Mouse (Mus musculus) brown adipose tissue, adult 24 weeks (tissue): ENCODE measurements around the gene Klhdc9. TPM values are rescaled to one million over a fixed set of nuclear protein-coding genes. Genes with fewer than 3 reads are reported as not detected.

Source experiments
- H3K27ac ChIP-seq: fragments of 200-500 bp; replicated peaks from 2 replicates; pipeline ENCODE4 v1.5.1; 2012; ENCODE audit warnings: low read depth, mild to moderate bottlenecking, low read length
- H3K4me1 ChIP-seq: fragments of 200-500 bp; 2 replicates; pipeline ENCODE4 v1.6.1; 2012; ENCODE audit warnings: low read length, mixed read lengths; ENCODE audit not compliant: control insufficient read depth, insufficient read depth, insufficient read length
- H3K4me3 ChIP-seq: fragments of 200-500 bp; 2 replicates; pipeline ENCODE4 v1.5.1; 2012; ENCODE audit warnings: low read depth, mild to moderate bottlenecking, low read length, moderate library complexity; ENCODE audit not compliant: insufficient read depth
- polyA plus RNA-seq: library from polyadenylated mRNA; stranded (reverse); fragments of >200 nt; gene quantifications from 2 replicates; pipeline ENCODE4 v1.2.4, GENCODE M21; 2012; ENCODE audit not compliant: missing spikeins, insufficient read depth, insufficient read length

Gene Klhdc9
- not detected in 2 replicates for polyA plus RNA-seq

GRCm38 (mm10) chr1:171360656-171361055 lies at the start of gene Klhdc9:
TSS of gene Klhdc9 (minus strand) at chr1:171360798.
- Histone ChIP-seq H3K4me3 (peak within 1 kb of the TSS; percentile 55), H3K4me1 (no peaks in the 10 kb centered on the region; the same call in 1 of the 2 replicates), H3K27ac (no peak within 1 kb of the TSS)

- Histone ChIP-seq H3K4me1 (peaks cover 7% of the 10 kb centered on the region; the same call in 1 of the 2 replicates), H3K27ac (no peak overlapping the region), H3K4me3 (no peak overlapping the region)
Measured at GRCm38 (mm10) chr1:171410231-171410630, 49.6 kb upstream of the Klhdc9 start.

DNA sequence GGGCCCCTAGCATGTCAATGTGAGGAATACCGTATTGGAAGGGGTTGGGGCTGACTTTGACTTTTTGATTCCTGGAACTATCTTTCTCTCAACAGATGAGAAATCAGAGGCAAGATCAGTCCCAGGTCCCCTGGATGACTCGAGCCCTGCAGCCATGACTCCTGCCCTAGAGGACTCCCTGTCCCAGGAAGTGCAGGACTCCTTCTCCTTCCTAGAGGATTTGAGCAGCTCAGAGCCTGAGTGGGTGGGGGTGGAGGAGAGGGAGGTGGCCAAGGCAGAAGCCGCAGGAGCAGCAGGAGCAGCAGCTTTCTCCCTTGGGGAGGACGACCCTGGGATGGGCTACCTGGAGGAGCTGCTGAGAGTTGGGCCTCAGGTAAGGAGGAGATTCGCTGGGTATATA lies 46.7 kb upstream of the Klhdc9 start:
- Histone ChIP-seq H3K4me3 (no peak overlapping the region), H3K27ac (no peak overlapping the region), H3K4me1 (no peaks in the 10 kb centered on the region)

GRCm38 (mm10) chr1:171402991-171403390 lies 42.4 kb upstream of the Klhdc9 start:
- no peaks in the 10 kb centered on the region for H3K4me1 ChIP-seq
- H3K27ac ChIP-seq, result no peak overlapping the region
- no peak overlapping the region for H3K4me3 ChIP-seq

DNA sequence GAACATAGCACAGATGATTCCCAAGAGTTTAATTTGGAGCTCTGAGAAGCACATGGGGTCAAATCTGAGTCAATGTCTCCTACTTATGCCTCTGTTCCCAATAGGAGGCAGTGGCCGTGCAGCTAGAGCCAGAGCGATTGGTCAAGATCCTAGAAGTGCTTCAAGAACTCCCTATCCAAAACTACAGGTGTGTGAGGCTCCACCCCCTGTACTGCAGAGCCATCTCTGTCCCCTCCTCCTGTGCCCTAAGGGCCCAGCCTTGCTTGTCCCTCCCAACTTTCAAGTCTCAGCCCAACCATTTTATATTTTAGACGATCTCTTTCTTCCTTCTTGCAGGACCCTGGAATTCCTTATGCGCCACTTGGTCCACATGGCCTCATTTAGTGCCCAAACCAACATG lies 41.2 kb upstream of the Klhdc9 start:
- Histone ChIP-seq H3K4me1 (no peaks in the 10 kb centered on the region), H3K4me3 (no peak overlapping the region), H3K27ac (no peak overlapping the region)

GRCm38 (mm10) chr1:171390101-171390500 lies 29.5 kb upstream of the Klhdc9 start:
- Histone ChIP-seq H3K4me1 (no peaks in the 10 kb centered on the region), H3K4me3 (peak overlapping the region; percentile 62), H3K27ac (peak overlapping the region; percentile 94)

- no peaks in the 10 kb centered on the region for H3K4me1 ChIP-seq
- peak within 1 kb of the TSS; percentile 94 for H3K27ac ChIP-seq
- H3K4me3 ChIP-seq, result peak within 1 kb of the TSS; percentile 62
Measured at GRCm38 (mm10) chr1:171388376-171389102, 27.9 kb upstream of the Klhdc9 start, which contains the start of gene Arhgap30. TSS of gene Arhgap30 (plus strand) at chr1:171388954.

DNA sequence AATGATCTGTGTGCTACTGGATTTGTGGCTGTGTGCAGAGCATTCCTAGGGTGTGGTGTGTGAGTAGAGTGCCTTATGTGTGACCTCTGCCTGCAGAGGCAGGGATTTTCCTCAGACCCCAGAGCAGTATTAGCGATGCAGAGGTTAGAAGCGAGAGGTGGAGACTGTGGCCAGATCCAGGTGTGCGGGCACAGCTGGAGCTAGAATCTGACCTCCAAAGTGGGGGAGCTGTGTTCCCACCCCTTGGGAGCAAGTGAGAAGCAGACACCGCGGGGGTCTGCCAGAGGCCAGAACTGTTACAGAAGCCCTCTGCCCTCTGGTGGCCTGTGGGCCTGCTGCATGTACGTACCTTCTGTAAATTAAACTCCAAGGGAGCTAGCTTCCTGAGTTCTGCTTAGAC lies 26.5 kb upstream of the Klhdc9 start:
- no peak overlapping the region for H3K4me3 ChIP-seq

GRCm38 (mm10) chr1:171385171-171385570 lies 24.6 kb upstream of the Klhdc9 start:
- Histone ChIP-seq H3K4me1 (0 out of 2 replicates have a peak, but pooled peaks cover 1% of the 10 kb centered on the region), H3K27ac (no peak overlapping the region), H3K4me3 (no peak overlapping the region)

More for the DNA sequence above, 26.5 kb upstream of the Klhdc9 start:
- H3K4me1 ChIP-seq, result no peaks in the 10 kb centered on the region
- no peak overlapping the region for H3K27ac ChIP-seq

DNA sequence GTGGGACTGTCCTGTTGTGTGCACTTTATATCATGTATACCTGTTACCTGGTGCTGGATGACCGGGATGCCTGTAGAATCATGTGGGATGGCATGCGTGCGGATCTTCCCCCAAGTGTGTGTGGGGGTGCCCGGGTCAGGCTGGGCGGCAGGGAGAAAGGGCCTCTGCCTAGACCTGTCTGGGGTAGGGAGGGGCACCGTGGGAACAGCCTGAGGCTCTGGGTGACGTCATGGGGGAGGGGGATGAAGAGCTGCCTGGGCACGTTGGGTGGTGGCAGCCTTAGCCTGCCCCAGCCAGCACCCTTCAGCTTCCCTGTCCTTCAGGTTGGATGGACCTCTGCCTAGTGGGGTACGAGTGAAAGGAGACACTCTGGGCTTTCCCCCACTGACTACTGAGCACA lies 23.8 kb upstream of the Klhdc9 start:
- Histone ChIP-seq H3K27ac (no peak overlapping the region), H3K4me3 (no peak overlapping the region), H3K4me1 (0 out of 2 replicates have a peak, but pooled peaks cover 3% of the 10 kb centered on the region)

DNA sequence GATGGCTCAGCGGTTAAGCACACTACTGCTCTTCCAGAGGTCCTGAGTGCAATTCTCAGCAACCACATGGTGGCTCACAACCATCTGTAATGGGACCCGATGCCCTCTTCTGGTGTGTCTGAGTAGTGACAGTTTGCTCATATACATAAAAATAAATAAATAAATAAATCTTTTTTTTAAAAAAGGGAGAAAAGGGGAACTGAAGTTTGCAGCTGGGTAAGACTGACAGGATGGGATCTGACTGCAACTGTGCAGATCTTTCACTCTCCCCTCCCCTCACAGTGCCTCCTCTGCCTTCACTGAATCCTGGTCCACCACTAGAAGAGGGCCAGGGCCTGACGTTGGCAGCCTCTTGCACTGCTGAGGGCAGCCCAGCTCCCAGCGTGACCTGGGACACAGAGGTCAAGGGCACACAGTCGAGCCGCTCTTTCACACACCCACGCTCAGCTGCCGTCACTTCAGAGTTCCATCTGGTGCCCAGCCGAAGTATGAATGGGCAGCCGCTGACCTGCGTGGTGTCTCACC lies 21.6 kb upstream of the Klhdc9 start:
- H3K4me3 ChIP-seq, result no peak overlapping the region
- H3K4me1 ChIP-seq, result 0 out of 2 replicates have a peak, but pooled peaks cover 3% of the 10 kb centered on the region
- H3K27ac ChIP-seq, result no peak overlapping the region

DNA sequence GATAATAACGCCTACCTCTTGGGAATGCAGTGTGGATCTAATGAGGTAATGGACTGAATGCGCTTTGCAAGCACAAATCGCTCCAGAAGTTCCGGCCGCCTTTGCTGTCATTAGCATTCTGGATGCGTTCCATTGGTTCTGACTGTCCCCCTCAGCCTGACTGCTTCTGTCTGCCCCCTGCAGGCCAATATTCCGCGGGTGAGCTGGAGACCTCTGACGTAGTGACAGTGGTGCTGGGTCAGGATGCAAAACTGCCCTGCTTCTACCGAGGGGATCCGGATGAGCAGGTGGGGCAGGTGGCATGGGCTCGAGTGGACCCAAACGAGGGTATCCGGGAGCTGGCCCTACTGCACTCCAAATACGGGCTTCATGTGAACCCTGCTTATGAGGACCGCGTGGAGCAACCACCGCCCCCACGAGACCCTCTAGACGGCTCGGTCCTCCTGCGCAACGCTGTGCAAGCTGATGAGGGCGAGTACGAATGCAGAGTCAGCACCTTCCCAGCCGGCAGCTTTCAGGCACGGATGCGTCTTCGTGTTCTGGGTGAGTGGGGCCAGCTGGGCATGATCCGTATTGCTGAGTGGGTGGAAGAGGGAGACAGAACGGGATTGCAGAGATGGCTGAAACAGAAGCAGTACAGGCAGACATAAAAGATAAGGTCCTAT lies 19.5 kb upstream of the Klhdc9 start:
- 0 out of 2 replicates have a peak overlapping the region, but pooled peaks have one; percentile 12 for H3K4me3 ChIP-seq
- H3K4me1 ChIP-seq, result 0 out of 2 replicates have a peak, but pooled peaks cover 3% of the 10 kb centered on the region
- H3K27ac ChIP-seq, result no peak overlapping the region

- Histone ChIP-seq H3K27ac (no peak overlapping the region), H3K4me1 (0 out of 2 replicates have a peak, but pooled peaks cover 3% of the 10 kb centered on the region)
Measured at GRCm38 (mm10) chr1:171378298-171378697, 17.7 kb upstream of the Klhdc9 start.

GRCm38 (mm10) chr1:171375646-171376097 lies 15.1 kb upstream of the Klhdc9 start:
- H3K4me3 ChIP-seq, result no peak overlapping the region
- 0 out of 2 replicates have a peak, but pooled peaks cover 3% of the 10 kb centered on the region for H3K4me1 ChIP-seq
- H3K27ac ChIP-seq, result no peak overlapping the region

More at GRCm38 (mm10) chr1:171378298-171378697, 17.7 kb upstream of the Klhdc9 start:
- no peak overlapping the region for H3K4me3 ChIP-seq

DNA sequence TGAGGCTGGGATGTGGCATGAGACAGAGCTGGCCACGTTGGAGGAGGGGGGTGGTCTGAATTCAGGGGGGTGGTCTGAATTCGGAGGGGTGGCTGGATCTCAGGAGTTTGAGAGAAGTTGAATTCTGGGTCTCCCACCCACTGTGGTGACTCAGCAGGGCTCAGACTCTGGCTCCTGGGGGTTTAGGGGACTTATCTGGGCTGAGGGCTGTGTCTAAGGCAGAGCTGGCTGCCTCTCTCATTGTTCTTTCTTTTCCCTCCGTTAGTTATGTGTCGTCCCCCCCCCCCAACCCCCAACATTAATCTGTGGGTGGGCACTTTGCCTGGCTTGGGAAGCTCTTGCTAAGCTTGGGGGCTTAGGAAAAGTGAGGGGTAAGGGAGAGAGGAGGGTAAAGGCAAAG lies 13.3 kb upstream of the Klhdc9 start:
- H3K27ac ChIP-seq, result no peak overlapping the region
- no peak overlapping the region for H3K4me3 ChIP-seq
- no peaks in the 10 kb centered on the region for H3K4me1 ChIP-seq
